Mouse (Mus musculus): ENCODE results near the gene Dzip1l. TPM values are rescaled to one million over a fixed set of nuclear protein-coding genes. Genes with fewer than 3 reads are reported as not detected.
"Not testable (repeated sequence)": the region's sequence is repeated elsewhere in the genome, so short reads cannot be mapped to it uniquely, and the experiment has no call there.

Dzip1l gene
- 1 to 10 TPM in 1 of 2 experiments, under 1 TPM in 1; 0.75 to 1.6 TPM for total RNA-seq (2021)
- long read RNA-seq, experiment 1: 0 reads
- long read RNA-seq, experiment 2: 0 reads

DNA sequence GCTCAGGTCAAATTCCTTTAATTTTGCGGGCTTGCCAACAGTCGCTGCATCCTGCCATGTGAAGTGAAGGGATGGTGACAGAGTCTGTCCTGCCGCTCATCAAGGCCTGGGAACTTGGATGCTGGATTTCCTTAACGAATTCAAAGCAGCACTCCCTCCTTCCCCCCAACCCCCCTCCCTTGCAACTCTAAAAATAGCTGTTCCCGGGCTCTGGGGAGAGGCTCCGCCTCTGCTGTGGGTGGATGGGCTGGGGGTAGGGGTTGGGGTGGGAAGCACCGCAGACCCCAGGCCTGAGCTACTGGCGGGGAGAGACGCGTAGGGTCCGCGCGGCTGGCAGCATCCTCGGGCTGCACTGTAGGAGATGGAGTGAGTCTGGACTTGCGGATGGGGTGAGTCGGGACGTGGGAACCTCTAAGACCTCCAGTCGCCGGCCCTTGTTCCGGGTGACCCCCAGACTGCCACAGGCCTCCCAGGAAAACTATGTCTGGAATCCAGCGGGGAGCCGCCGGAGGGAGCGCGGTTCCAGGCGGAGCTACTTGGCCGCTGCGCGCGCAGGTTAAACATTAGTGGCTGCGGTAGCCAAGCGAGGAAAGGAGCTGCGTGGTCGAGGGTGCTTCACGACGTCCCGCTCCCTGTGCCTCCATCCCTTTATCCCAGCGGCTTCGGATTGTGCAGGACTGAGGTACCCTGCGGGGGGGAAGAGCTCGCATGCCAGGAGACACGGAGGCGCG is at the start of gene Dzip1l:
TSS of gene Dzip1l (plus strand) at position 216 of the 731 bp plus-strand sequence.
- DNase-seq (ENCODE audit: low spot score): peak; percentile 31

DNA sequence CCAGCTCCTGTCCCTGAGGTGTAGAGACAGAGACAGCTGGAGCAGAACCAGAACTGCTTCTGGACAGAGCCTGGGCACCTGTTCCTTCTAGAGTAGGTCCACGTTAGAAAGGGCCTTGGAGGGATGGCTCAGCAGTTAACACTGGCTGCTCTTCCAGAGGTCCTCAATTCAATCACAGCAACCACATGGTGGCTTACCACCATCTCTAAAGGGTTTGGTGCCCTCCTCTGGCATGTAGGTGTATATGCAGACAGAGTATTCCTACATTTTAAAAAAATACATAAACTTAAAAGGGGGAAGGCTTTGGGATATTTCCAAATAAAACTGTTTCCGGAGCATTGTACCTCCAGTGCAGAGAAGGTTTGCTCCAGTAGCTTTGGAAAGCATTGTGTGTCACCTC is 48.6 kb upstream of the Dzip1l start:
- peak; percentile 19 for DNase-seq (ENCODE audit: low spot score)

DNA sequence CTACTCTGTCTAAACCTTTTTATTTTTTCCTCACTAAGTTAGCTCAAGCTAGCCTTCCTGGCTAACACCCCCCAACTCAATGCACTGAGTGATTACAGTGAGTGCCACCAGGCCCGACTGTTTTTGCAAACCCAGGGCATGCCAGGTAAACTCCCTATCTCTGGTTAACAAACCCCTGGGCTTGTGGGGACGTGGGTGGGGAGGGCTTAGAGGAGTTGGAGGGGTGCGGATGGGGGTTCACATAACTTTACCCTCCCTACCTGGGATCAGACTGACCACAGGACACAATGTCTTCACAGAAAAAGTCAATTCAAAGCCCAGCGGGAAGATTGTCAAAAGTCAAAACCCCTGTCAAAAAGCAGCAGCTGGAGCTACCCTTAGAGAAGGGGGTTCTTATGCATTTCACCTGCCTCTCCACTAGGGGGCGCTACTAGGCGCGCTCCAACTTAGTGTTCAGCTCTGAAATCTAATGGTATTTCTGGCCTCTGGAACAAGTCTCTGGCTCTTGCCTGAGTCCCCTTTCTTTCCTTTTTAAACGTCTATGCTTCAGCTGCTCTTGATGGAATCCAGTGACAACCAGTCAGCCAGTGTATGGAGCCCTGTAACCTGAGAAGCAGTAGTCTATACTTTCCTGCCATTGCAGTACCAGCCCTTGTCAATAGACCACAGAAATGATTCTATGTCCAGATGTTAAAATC is 41.6 kb upstream of the Dzip1l start:
- peak; percentile 45 for DNase-seq (ENCODE audit: low spot score)

DNA sequence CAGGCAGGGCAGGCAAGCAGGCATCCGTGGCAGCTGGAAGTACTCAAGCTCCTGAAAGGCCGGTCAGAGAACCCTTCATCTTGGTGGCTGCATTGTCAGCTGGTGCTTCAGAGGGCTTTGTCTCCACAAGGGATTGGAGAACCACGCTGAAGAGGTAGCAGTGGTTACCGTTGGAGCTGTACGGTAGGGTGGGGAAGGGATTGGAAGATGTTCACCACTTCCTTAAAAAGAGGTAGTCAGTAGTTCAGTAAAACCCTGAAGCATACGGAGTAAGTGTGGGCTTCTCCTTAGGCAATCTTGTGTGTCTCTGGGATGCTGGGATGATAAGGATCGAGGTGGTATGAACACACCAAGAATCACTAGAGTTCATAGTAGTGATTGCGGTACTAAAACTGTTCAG is 38.2 kb upstream of the Dzip1l start:
- DNase-seq (ENCODE audit: low spot score): no peak

DNA sequence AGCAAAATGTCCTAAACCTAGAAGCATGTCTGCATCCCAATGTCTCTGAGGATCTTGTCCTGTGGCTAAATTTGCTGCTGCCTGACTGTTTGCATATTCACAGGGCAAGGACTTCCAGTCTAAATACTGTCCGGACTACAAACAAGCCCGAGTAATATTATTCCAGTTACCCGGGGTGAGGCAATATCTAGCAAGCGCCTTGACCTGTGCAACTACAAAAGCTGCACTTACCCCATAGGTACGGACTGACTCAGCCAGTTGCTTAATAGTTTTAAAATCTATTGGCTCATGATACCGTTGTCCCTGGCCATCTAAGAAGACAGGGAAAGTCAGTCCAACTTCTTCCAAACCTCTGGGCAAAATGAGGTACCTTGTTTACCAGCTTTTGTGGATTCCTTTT is 30.2 kb upstream of the Dzip1l start:
- DNase-seq (ENCODE audit: low spot score): not testable (repeated sequence)

DNA sequence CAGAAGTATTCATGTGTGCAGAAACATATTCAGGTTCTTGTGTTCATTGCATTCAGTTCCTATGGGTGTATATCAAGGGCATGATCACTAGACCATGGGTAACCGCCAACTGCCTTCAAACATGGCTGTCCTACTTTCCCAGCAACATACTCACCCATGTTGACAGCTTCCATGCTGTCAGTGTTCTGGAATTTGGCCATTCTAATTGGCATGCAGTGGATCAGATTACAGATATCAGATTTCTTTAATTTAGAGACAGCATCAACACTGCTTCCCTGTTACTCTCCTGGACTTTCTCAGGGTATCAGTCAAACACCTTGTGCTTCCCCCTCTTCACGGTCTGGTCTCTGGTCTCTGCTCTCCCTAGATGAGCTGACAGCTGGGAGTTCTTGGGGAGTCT is 25.7 kb upstream of the Dzip1l start:
- DNase-seq (ENCODE audit: low spot score): no peak

DNA sequence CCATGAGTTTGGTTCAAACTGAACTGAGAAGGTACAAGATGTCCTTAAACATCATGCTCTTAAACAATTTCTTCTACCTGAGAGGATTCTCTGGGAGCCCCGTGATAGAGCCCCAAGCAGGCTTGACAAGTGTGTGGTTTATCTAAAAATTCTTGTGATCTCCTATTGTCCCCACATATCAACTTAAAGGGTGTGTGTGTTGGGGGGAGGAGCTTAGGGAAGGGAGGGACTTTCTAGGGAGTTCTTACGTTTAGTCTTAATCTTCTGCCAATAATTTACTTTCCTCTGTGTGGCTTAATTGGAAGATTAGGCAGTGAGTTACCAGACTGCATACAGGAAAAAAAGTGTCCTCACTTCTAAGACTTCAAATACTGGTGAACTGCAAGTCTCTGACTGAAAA is 17.1 kb upstream of the Dzip1l start, which contains the start of gene A4gnt:
TSS of gene A4gnt (plus strand) at position 301 of the 400 bp plus-strand sequence.
- DNase-seq (ENCODE audit: low spot score): no peak

DNA sequence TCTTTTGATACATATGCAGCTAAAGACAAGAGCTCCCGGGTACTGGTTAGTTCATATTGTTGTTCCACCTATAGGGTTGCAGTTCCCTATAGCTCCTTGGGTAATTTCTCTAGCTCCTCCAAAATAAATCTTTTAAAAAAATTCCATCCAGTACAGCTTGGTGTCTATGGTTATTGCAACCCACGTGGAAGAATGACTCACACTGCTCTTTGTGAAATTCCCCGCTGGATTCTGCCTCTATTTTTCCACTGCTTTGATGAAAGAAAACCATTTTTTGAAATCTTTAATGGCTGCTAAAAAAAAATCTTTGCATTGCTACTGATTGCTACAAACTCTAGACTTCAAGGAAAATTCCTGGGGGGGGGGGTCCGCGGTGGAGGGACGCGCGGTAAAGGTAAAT is 9.6 kb upstream of the Dzip1l start:
- DNase-seq (ENCODE audit: low spot score): no peak

DNA sequence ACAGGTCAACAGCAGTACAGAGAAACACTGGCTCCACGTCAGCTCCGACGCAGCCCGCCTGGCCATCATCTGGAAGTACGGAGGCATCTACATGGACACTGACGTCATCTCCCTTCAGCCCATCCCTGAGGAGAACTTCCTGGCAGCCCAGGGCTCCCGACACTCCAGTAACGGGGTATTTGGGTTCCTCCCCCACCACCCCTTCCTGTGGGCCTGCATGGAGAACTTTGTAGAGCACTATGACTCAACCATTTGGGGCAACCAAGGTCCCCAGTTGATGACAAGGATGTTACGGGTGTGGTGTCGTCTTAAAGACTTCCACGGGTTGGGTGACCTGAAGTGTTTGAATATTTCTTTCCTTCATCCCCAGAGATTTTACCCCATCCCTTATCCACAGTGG is 9.1 kb upstream of the Dzip1l start:
- DNase-seq (ENCODE audit: low spot score): no peak

DNA sequence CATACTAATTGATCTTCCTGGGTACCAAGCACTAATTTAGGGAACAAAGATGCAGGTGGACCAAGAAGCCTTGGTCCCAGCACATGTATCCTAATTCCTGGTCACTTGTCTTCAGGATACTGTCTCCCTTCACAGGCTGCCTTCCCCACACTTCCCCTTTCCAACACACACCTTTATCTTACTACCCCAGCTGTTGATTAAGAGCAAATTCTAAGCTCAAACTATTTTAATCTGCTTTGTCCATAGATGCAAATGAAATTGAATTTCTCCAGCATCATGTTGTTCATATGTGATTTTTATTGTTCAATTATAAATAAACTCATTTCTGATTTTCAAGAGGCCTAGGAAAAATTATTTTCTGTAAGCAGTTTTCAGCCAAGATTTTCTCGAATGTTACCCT is 7.3 kb upstream of the Dzip1l start:
- no peak for DNase-seq (ENCODE audit: low spot score)

DNA sequence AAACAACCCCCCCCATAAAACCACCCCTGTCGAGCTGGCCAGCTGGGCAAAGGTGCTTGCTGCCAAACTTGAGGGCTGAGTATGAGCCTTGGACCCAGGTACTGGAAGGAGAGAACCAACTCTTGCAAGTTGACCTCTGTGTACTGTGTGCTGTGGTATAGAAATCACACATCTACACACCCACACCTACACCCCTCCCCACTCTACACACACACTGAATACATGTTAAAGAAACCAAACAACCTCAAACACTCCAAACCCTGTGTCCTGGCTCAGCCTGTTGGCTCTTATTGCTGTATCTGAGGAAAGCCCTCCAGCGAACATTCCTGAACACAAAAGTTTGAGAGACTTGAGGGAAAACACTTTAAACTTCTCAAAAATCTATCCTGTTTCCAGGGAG is 6.3 kb upstream of the Dzip1l start:
- no peak for DNase-seq (ENCODE audit: low spot score)

DNA sequence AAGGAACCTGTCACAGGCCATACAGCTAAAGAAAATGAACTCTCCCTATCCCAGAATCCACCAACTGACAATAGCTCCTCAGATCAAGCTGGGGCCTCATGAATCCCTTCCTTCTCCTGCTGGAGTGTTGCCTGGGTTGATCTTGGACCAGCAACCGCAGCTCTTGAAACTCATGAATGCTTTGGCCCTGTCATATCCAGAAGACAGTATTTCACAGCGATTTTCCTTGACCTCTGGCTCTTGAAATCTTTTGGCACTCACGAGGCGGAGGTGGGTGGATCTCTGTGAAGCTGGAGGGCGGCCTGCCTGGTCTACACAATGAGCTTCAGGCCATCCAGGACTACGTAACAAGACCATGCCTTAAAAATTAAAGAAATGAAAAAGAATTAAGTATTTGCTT is 5.2 kb upstream of the Dzip1l start:
- DNase-seq (ENCODE audit: low spot score): no peak

DNA sequence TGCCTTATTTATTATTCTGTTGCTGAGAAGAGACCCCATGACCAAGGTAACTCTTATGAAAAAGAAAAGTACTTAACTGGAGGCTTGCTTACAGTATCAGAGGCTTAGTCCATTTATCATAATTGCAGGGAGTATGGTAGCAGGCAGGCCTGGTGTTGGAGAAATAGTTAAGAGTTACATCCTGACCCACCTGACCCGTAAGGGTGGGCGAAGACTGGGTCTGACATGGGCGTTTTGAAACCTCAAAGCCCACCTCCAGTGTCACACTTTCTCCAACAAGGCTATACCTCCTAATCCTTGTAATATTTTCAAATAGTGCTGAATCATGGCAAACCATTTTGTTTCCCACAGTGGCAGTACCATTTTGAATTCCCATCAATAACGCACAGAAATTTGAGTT is 715 bp upstream of the Dzip1l start:
- DNase-seq (ENCODE audit: low spot score): no peak

DNA sequence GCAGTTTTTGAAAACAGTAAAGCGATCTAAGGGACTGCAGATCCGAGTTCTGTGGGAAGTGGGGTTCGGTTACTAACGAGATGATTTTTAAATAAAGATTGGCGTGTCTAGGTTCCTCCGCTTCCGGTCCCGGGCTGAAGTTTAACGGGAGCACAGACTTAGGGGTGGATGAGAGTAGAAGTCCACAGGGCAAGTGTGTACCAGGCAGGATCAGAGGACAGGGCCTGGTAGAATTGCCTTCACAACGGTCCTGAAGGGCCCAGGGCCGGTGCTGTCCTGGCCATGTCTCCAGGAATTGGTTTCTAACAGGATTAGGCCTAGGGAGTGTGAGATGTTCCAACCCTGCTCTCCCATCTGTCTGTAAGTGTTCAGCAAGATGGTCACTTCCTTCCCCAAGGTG is 775 bp downstream of the Dzip1l start:
- DNase-seq (ENCODE audit: low spot score): no peak

DNA sequence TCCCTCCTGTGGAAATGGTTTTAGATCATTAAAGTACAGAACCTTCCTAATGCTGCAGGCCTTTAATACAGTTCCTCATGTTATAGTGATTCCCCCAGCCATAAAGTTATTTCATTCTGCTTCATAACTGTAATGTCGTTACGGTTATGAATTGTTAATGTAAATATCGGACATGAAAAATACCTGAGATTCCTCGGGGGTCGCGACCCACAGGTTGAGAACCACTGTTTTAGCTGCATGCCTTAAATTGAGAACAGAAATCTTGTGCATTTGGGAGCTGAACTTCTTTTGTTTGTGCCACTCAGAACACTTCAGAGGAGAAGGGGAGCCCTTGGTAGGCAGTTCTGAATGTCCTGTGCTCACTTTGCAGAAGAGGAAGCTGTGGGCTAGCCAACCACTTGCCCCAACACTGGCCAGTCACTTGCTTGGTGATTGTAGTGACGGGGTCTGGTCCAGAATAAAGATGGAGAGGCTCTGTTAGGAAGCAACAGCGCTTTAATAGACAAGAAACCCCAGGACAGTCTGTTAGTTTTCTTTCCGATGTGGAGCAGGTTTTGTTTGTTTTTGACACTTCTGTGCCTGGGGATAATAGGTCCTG is 1.3 kb downstream of the Dzip1l start:
- DNase-seq (ENCODE audit: low spot score): no peak

DNA sequence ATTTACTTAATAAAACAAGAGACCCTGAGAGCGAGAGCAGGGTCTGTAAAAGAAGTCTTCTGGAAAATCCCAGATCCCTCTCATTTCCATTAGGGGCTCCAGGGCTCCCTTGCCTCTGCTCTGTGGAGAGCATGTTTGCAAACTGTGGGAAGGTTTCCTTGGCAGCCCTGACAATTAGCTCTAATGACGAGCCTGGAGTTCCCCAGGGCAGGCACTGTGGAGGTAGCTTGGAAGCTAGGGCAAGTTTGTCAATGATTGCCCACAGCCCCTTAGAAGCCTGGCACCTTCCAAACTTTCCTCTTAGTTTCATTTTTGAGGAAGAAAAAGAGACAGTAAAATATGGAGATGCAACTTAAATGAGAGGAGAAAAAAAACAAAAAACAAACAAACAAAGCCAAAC is 2.5 kb downstream of the Dzip1l start:
- DNase-seq (ENCODE audit: low spot score): no peak

DNA sequence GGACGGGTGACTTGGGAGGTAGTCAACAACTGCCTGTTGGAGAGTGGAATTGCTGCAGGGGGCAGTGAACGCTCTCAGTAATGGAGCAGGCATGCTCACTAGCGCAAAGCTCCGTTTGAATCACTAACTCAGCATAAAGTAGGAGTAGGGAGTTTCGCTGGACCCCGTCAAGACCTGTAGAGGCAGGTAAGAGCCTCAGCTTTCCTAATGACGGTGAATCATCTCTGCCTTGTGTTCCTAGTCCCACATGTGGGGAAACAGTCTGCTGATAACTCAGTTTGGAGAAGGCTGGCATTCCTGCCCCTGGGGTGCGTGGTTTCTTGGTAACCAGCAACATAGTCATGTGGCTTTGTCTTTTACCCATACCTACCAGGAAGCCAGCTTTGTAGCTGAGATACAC is 3.0 kb downstream of the Dzip1l start:
- no peak for DNase-seq (ENCODE audit: low spot score)

DNA sequence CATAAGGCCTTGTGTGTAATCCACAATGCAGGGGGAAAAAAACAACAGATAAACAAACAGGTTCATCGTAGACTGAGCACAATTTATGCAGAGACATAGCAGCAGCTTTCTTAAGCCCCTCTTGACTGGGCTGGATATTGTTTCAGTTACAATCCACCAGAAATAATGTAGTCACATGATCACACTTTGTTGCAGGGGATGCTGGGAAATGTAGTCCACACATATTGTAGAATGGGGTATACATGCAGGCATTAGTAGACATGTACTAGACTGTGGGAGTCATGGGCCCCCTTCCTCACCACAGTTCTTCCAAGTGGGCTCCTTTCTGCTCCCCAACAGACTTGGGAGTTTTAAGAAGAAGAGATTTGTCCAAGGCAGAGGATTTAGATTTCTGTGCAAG is 7.5 kb downstream of the Dzip1l start:
- no peak for DNase-seq (ENCODE audit: low spot score)

DNA sequence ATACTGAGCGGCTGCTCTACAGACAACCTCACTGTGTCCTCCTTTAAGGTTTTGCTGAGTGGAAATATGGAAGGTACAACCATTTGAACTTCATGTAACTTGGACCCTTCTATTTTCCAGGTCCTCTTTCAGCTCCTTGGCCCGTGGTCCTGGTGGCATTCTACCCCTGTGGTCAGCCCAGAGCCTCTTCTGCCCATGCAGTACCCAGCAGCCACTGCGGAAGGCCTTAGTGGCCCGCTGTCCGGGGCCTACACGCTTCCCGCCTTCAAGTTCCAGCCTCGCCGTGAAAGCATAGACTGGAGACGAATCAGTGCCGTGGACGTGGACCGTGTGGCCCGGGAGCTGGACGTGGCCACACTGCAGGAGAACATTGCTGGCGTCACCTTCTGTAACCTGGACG is 7.9 kb downstream of the Dzip1l start:
- DNase-seq (ENCODE audit: low spot score): no peak

DNA sequence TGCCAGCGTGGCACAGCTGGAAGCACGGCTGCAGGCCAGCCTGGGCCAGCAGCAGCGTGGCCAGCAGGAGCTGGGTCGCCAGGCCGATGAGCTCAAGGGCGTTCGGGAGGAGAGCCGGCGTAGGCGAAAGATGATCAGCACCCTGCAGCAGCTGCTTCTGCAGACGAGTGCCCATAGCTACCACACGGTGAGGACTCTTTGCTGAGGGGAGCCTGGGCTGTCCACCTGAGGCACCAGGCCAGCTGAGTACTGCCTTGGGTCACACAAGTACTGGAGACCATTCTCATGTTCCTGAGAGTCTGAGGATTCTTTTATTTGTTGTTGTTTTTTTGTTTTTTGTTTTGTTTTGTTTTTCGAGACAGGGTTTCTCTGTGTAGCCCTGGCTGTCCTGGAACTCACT is 8.4 kb downstream of the Dzip1l start:
- DNase-seq (ENCODE audit: low spot score): no peak

DNA sequence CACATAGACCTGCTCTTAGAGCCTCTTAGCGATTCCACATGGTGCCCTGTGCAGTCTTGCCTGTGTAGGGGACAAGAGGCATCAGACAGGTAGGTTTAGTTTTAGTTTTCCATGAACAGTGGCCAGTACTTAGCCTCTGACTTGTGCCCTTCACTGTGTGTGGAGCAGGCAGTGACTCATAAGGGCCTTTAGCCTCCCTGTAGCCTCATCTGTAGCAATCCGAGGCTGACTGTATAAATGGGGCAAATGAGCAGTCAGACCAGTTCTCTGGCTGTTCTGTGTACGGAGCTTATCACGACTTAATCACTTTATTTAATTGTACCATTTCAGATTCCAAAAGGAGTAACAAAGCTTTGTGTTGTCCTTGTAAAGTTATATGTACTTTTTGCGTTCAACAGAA is 10.7 kb downstream of the Dzip1l start:
- no peak for DNase-seq (ENCODE audit: low spot score)

DNA sequence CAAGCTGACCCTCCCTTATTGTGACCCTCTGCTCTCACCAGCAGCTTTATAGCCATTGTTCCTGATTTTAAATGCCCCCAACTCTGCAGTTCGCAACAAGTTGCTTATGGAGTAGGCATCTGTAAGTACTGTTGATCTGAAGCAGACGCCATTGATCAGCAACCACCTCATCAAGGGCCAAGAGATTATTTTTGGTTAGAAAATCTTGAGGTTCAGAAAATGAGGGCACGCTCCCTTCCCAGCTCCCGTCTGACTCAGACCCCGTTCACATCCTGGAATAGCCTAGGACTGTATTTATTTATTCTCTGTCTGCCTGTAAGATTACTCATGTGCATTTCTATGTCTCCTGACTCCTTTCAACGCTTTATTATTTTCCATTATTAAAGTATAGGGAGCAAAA is 16.1 kb downstream of the Dzip1l start:
- no peak for DNase-seq (ENCODE audit: low spot score)

DNA sequence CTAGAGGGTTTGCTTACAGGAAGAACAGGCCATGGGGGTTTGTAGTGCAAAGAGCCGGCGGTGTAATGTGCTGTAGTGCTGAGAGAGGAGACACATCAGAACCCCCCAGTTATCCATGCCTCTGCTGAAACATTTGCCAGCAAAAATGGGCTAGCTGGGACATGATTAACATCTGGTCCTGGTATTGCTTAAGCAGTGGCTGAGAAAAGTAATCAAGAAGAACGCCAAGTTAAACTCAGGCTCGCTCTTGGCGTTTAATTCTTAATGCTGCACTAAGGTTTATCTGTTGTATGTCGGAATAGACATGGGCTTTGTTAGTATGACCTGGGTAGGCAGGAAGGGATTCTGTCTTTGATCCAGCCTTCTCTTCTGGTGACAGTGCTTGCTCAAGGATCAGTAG is 16.8 kb downstream of the Dzip1l start:
- no peak for DNase-seq (ENCODE audit: low spot score)

Measured in gastrocnemius, adult 18-20 months (tissue).